Mouse (Mus musculus): ENCODE measurements at regions not wholly inside any gene's neighbourhood (a gene's known extent, or its start where the extent isn't known, plus 50 kb on each side); places are given as distances from the start of the nearest gene placed in this dataset.
"Not testable (repeated sequence)": the region's sequence is repeated elsewhere in the genome, so short reads cannot be mapped to it uniquely, and the experiment has no call there.

- DNase-seq (ENCODE audit: low spot score), result no peak
Measured at GRCm38 (mm10) chr15:15082577-15083128, 1645.9 kb upstream of the Cdh9 start.

- not testable (repeated sequence) for DNase-seq (ENCODE audit: low spot score)
Measured at GRCm38 (mm10) chr15:15088696-15089095, 1639.9 kb upstream of the Cdh9 start.

GRCm38 (mm10) chr15:15089783-15090182, 1638.8 kb upstream of the Cdh9 start:
- DNase-seq (ENCODE audit: low spot score), result not testable (repeated sequence)

- DNase-seq (ENCODE audit: low spot score), result no peak
Measured at GRCm38 (mm10) chr15:15091531-15092290, 1636.8 kb upstream of the Cdh9 start.

- no peak for DNase-seq (ENCODE audit: low spot score)
Measured at GRCm38 (mm10) chr15:15097391-15097790, 1631.2 kb upstream of the Cdh9 start.

- DNase-seq (ENCODE audit: low spot score), result no peak
Measured at GRCm38 (mm10) chr15:15102185-15102584, 1626.4 kb upstream of the Cdh9 start.

GRCm38 (mm10) chr15:15120109-15120508, 1608.4 kb upstream of the Cdh9 start:
- DNase-seq (ENCODE audit: low spot score), result no peak

- DNase-seq (ENCODE audit: low spot score), result no peak
Measured at GRCm38 (mm10) chr15:15148791-15149190, 1579.8 kb upstream of the Cdh9 start.

GRCm38 (mm10) chr15:15155422-15155821, 1573.1 kb upstream of the Cdh9 start:
- no peak for DNase-seq (ENCODE audit: low spot score)

GRCm38 (mm10) chr15:15170387-15170786, 1558.2 kb upstream of the Cdh9 start:
- DNase-seq (ENCODE audit: low spot score), result peak; percentile 22

- no peak for DNase-seq (ENCODE audit: low spot score)
Measured at GRCm38 (mm10) chr15:15220296-15220695, 1508.3 kb upstream of the Cdh9 start.

GRCm38 (mm10) chr15:15229926-15230325, 1498.6 kb upstream of the Cdh9 start:
- DNase-seq (ENCODE audit: low spot score), result no peak

- DNase-seq (ENCODE audit: low spot score), result no peak
Measured at GRCm38 (mm10) chr15:15238309-15238708, 1490.2 kb upstream of the Cdh9 start.

Data from MN1 (cell line).